Mouse (Mus musculus) cerebellum, adult (tissue): ENCODE measurements around the gene Ifrd1.
"Not testable (repeated sequence)": the region's sequence is repeated elsewhere in the genome, so short reads cannot be mapped to it uniquely, and the experiment has no call there.

Source experiments
- ATAC-seq: cut with Nextera tagmentation; 2 replicates; pipeline ENCODE4 v1.9.2; 2017; ENCODE audit warnings: mild to moderate bottlenecking, moderate library complexity, mixed read lengths; ENCODE audit not compliant: insufficient number of reproducible peaks, low FRiP score, low TSS enrichment

Gene Ifrd1

GRCm38 (mm10) chr12:40248454-40249180, at the start of gene Ifrd1:
Gene Ifrd1, minus strand, starts transcription at chr12:40248504.
- ATAC-seq, result no peak

- no peak for ATAC-seq
Observed at GRCm38 (mm10) chr12:40286539-40286938, 38.2 kb upstream of the Ifrd1 start.

GRCm38 (mm10) chr12:40280596-40281325, 32.5 kb upstream of the Ifrd1 start:
- no peak for ATAC-seq

GRCm38 (mm10) chr12:40277581-40277980, 29.3 kb upstream of the Ifrd1 start:
- ATAC-seq, result no peak

- no peak for ATAC-seq
Observed at GRCm38 (mm10) chr12:40274931-40275330, 26.6 kb upstream of the Ifrd1 start.

GRCm38 (mm10) chr12:40273339-40273738, 25.0 kb upstream of the Ifrd1 start:
- ATAC-seq, result no peak

GRCm38 (mm10) chr12:40272710-40273109, 24.4 kb upstream of the Ifrd1 start:
- ATAC-seq, result no peak

- no peak for ATAC-seq
Observed at GRCm38 (mm10) chr12:40268313-40268712, 20.0 kb upstream of the Ifrd1 start.

GRCm38 (mm10) chr12:40263712-40264111, 15.4 kb upstream of the Ifrd1 start:
- no peak for ATAC-seq

GRCm38 (mm10) chr12:40263006-40263405, 14.7 kb upstream of the Ifrd1 start:
- ATAC-seq, result no peak

- ATAC-seq, result no peak
Observed at GRCm38 (mm10) chr12:40258462-40259000, 10.2 kb upstream of the Ifrd1 start.

GRCm38 (mm10) chr12:40257226-40257625, 8.9 kb upstream of the Ifrd1 start:
- ATAC-seq, result peak; percentile 74

GRCm38 (mm10) chr12:40256543-40256942, 8.2 kb upstream of the Ifrd1 start:
- no peak for ATAC-seq

GRCm38 (mm10) chr12:40256033-40256432, 7.7 kb upstream of the Ifrd1 start:
- no peak for ATAC-seq

GRCm38 (mm10) chr12:40255310-40255709, 7.0 kb upstream of the Ifrd1 start:
- not testable (repeated sequence) for ATAC-seq

GRCm38 (mm10) chr12:40254729-40255128, 6.4 kb upstream of the Ifrd1 start:
- no peak for ATAC-seq

- ATAC-seq, result no peak
Observed at GRCm38 (mm10) chr12:40253241-40253640, 4.9 kb upstream of the Ifrd1 start.

GRCm38 (mm10) chr12:40250256-40250655, 2.0 kb upstream of the Ifrd1 start:
- ATAC-seq, result no peak

GRCm38 (mm10) chr12:40247976-40248375, 328 bp downstream of the Ifrd1 start:
- no peak for ATAC-seq

- ATAC-seq, result no peak
Observed at GRCm38 (mm10) chr12:40247384-40247783, 920 bp downstream of the Ifrd1 start.

GRCm38 (mm10) chr12:40245434-40245970, 2.8 kb downstream of the Ifrd1 start:
- ATAC-seq, result no peak
